Mouse (Mus musculus): Measurements from ENCODE around the gene Col25a1.

Gene Col25a1

GRCm38 (mm10) chr3:130380299-130380845, 249.1 kb downstream of the Col25a1 start:
- no peak for DNase-seq (ENCODE audit: low spot score)

DNA sequence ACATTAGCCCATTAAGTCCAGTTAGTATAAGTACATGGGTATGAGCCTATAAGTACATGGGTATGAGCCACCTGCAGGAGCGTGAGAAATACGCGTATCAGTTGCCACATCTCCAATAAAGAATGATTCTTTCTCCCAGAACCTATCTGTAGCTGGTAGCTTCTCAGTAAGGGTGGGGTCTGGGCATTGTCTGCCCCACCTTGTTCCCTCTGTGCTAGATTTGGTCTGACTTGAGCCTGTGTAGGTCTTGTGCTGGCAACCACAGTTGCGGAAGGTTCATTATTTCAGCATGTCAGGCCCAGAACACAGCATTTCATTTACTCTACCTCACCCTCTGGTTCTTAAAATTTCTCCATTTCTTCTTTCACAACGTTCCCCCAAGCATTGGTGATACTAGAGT, 250.4 kb downstream of the Col25a1 start:
- DNase-seq (ENCODE audit: low spot score), result no peak

- DNase-seq (ENCODE audit: low spot score), result no peak
Observed at GRCm38 (mm10) chr3:130385856-130386255, 254.6 kb downstream of the Col25a1 start.

- DNase-seq (ENCODE audit: low spot score), result no peak
Observed at GRCm38 (mm10) chr3:130387156-130387555, 255.9 kb downstream of the Col25a1 start.

- DNase-seq (ENCODE audit: low spot score), result no peak
Observed at GRCm38 (mm10) chr3:130389261-130389975, 258.1 kb downstream of the Col25a1 start.

GRCm38 (mm10) chr3:130396636-130397035, 265.3 kb downstream of the Col25a1 start:
- no peak for DNase-seq (ENCODE audit: low spot score)

- no peak for DNase-seq (ENCODE audit: low spot score)
Observed at GRCm38 (mm10) chr3:130400716-130401559, 269.6 kb downstream of the Col25a1 start.

DNA sequence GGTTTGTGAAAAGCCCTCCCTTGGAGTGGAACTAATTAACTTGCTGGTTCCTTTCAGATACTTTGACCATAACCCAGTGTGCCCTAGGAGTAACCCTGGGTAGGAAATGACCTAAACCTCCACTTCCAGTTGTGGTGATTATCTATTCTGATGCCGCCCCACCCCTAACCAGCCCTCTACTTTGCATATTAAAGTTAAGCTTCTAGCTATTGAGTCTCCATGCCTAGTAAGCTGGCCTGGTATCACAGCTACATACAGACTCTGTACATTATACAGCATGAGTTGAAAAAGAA, 270.2 kb downstream of the Col25a1 start:
- DNase-seq (ENCODE audit: low spot score), result no peak

- DNase-seq (ENCODE audit: low spot score), result no peak
Observed at GRCm38 (mm10) chr3:130404525-130405409, 273.5 kb downstream of the Col25a1 start.

- DNase-seq (ENCODE audit: low spot score), result no peak
Observed at GRCm38 (mm10) chr3:130407201-130407600, 275.9 kb downstream of the Col25a1 start.

- no peak for DNase-seq (ENCODE audit: low spot score)
Observed at GRCm38 (mm10) chr3:130413239-130413638, 281.9 kb downstream of the Col25a1 start.

DNA sequence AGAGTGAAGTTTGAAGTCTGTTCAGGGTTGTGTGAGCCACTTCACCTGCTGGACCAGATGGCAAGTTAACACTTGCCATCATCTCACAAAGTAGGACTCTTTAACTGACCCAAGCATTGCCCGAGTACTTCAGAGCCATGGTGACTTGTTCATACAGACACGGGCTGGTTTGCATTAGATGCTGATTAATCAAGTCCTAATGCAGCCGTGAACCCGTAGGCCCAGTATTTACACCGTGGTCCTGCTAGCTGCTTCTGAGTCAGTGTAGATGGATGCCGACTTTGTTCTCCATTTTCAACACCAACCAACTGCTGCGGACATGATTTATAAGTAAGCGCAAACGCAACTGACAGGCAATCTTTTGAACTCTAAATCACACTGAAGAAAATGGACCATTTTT, 287.6 kb downstream of the Col25a1 start:
- DNase-seq (ENCODE audit: low spot score), result no peak

- no peak for DNase-seq (ENCODE audit: low spot score)
Observed at GRCm38 (mm10) chr3:130428796-130429195, 297.5 kb downstream of the Col25a1 start.

DNA sequence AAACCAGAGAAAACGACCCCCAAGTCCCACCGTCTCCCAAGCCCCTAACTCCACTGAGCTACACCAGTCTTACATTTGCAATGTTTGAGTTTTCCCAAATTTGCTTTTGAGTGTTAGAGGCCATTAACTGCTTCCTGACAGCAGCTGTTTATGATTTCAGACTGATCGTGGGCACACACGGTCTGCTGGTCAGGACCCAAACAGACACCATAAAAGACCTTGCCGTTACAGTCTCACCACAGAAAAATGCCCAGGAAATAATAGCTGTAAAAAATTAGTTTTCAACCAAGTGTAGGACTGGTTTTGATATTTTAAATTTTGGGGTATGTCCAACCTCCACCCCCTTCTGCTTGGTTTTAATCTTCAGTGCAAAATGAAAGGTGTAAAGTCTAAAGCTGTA, 298.8 kb downstream of the Col25a1 start:
- no peak for DNase-seq (ENCODE audit: low spot score)

- DNase-seq (ENCODE audit: low spot score), result no peak
Observed at GRCm38 (mm10) chr3:130432818-130433217, 301.5 kb downstream of the Col25a1 start.

DNA sequence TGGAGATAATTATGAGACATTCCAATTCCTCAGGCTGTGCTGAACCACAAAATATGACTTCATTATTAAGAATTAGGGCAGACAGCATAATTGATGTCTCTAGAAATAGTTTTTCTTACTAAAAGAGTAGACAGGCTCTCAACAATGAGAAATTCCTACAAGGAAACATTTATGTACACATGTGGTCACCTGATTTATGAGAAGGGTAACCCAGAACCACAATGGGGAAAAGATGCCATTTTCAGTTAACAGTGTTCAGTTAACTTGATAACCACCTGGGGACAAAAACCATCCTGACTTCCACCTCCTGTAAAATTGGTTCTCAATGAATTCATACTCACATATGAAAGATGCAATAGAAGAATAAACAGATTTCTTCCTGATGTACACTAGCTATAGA, 305.7 kb downstream of the Col25a1 start:
- DNase-seq (ENCODE audit: low spot score), result no peak

DNA sequence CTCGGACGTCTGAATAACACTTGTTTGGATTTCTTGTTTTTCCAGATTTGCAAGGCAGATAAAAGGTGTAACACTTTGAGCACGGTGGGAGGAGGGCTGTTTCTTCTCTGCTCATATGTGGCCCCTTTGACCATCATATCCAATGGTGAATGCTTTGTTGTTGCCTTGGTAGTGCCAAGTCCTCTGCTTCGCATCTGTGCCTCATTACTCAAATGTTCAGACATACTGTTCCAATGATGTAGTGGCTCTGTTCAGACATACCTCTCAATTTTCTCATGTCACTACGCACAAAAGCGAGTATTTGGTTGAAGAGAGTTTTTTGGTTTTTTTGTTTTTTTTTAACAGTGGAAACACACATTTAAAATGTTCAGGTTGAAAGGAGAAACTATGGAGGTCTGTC, 308.5 kb downstream of the Col25a1 start:
- no peak for DNase-seq (ENCODE audit: low spot score)

DNA sequence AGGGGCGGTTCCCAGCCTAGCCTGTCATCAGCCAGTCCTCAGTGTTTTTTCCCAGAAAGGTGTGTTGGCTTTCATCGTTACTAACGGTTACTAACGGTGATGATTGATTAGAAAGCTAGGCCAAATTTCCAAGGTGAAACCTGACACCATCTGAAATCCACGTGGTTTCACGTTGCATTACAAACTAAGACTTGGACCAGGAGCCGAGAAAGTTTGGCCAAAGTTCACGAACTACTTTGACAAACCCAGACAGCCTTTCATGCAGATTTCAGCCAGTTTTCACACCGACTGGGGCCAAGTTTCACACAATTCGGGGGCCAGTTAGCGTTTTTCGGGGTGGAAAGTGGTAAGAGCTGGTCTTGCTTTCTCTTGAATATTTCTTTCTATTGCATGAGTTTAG, 309.4 kb downstream of the Col25a1 start:
- DNase-seq (ENCODE audit: low spot score), result no peak

DNA sequence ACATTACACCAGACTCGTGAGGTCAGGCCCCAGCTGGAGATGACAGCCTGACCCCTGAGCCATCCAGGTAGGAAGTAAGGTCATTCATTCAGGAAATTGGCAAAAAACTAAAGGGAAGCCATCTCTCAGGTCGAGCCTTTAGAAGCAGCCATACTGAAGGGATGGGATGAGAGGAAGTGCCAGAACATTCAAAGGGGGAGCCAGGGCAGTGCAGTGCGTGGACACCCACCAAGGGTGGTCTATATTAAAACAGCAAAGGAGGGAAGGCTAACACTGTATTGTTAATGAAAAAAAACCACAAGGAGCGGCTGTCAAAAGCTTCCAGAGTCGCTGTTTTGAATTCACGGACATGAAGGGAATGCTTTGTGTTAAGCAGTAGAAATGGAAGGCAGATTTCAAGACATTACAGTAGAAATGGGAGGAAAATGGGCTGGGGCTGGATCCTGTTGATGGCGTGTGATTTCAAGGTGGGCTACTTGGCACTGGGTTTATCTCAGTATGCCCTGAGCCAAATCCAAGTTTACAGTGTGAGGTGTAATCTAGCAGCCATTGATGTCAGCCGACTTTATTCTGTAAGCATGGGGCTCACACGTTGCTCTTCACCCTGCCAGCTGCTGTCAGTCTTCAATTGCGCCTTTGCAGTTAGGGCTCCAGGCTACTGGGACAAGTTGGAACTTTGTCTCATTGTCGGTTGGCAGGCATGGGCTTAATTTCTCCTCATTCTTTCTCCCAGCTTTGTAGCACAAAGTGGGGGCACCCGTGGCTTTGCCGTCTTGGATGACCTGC, 312.7 kb downstream of the Col25a1 start:
- DNase-seq (ENCODE audit: low spot score), result no peak

- no peak for DNase-seq (ENCODE audit: low spot score)
Observed at GRCm38 (mm10) chr3:130449864-130450263, 318.6 kb downstream of the Col25a1 start.

- DNase-seq (ENCODE audit: low spot score), result no peak
Observed at GRCm38 (mm10) chr3:130465371-130465770, 334.1 kb downstream of the Col25a1 start.
